Mouse (Mus musculus) liver, embryonic 14.5 days (tissue): ENCODE measurements around the gene Elavl3. TPM values are rescaled to one million over a fixed set of nuclear protein-coding genes. Genes with fewer than 3 reads are reported as not detected.

ENCODE experiments used
- ATAC-seq: fragments of 200-750 bp; cut with Nextera tagmentation; 2 replicates; pipeline ENCODE4 v1.8.0; 2017; ENCODE audit warnings: moderate number of reproducible peaks, mild to moderate bottlenecking, moderate library complexity; ENCODE audit not compliant: insufficient read depth
- DNase-seq, 3 experiments: peaks; one replicate each; pipeline ENCODE4 v3.0.0-alpha.2; 2012 to 2013; ENCODE audit warnings: low read depth in 3 of 3, low spot score in 3 of 3
- H3K27ac ChIP-seq: fragments of 300-500 bp; sonication (generic); 2 replicates; pipeline ENCODE4 v1.5.1; 2014; ENCODE audit warnings: moderate library complexity, mild to moderate bottlenecking, control low read depth, inconsistent platforms
- H3K27me3 ChIP-seq: fragments of 300-500 bp; sonication (generic); 2 replicates; pipeline ENCODE4 v1.6.1; 2014; ENCODE audit warnings: mild to moderate bottlenecking, low read length, moderate library complexity; ENCODE audit not compliant: control insufficient read depth, insufficient read depth
- H3K36me3 ChIP-seq: fragments of 300-500 bp; sonication (generic); replicated peaks from 2 replicates; pipeline ENCODE4 v1.6.1; 2014; ENCODE audit warnings: low read depth; ENCODE audit not compliant: control insufficient read depth, insufficient read depth
- H3K4me1 ChIP-seq, 2 experiments: fragments of 200-500 bp in 1 of 2; fragments of 300-500 bp in 1 of 2; sonication (generic) in 1 of 2; replicated peaks; 2 replicates each; pipeline ENCODE4 v1.6.1; 2012 to 2014; ENCODE audit warnings: antibody characterized with exemption in 1 of 2, inconsistent platforms in 1 of 2, low read length in 1 of 2; ENCODE audit not compliant: control insufficient read depth in 2 of 2, insufficient read depth in 2 of 2
- H3K4me2 ChIP-seq: fragments of 300-500 bp; sonication (generic); 2 replicates; pipeline ENCODE4 v1.6.1; 2014; ENCODE audit warnings: low read depth, mild to moderate bottlenecking, control low read depth, moderate library complexity
- H3K4me3 ChIP-seq, 2 experiments: fragments of 200-500 bp in 1 of 2; fragments of 300-500 bp in 1 of 2; sonication (generic) in 1 of 2; 2 replicates each; pipeline ENCODE4 v1.5.1; 2012 to 2014; ENCODE audit warnings: low read depth in 2 of 2, low read length in 2 of 2, mild to moderate bottlenecking in 2 of 2, control low read depth in 1 of 2, inconsistent platforms in 1 of 2, moderate library complexity in 1 of 2; ENCODE audit not compliant: insufficient read depth in 1 of 2
- H3K9ac ChIP-seq: fragments of 300-500 bp; sonication (generic); replicated peaks from 2 replicates; pipeline ENCODE4 v1.6.1; 2014; ENCODE audit warnings: mild to moderate bottlenecking, control low read depth, moderate library complexity
- H3K9me3 ChIP-seq: fragments of 300-500 bp; sonication (generic); 2 replicates; pipeline ENCODE4 v1.6.1; 2016; ENCODE audit warnings: low read length, mixed read lengths; ENCODE audit not compliant: control insufficient read depth
- CTCF ChIP-seq: IDR thresholded peaks from 2 replicates; pipeline ENCODE4 v1.5.1; 2016; ENCODE audit warnings: antibody characterized with exemption, low read depth, control low read depth
- EP300 ChIP-seq: IDR thresholded peaks from 2 replicates; pipeline ENCODE4 v1.6.1; 2016; ENCODE audit warnings: antibody characterized with exemption, low read depth
- WGBS: fragments of 180-500 bp; shearing (Covaris S2); extraction: QIAGEN DNeasy Blood & Tissue Kit; methylation state at CpG from one replicate; pipeline ENCODE4 v1.1.7; 2014; ENCODE audit not compliant: insufficient replicate concordance; 5-methylcytosine and 5-hydroxymethylcytosine counted together
- polyA plus RNA-seq, 2 experiments: library from polyadenylated mRNA; depleted of rRNA in 1 of 2; stranded (reverse) in 1 of 2; unstranded in 1 of 2; fragments of >200 nt; fragmentation: Nextera tagmentation in 1 of 2; extraction: Ambion mirVana in 1 of 2; gene quantifications; 2 replicates each; pipeline versions ENCODE4 v1.2.1 to v1.2.3; 2012 to 2014

The Elavl3 gene
- polyA plus RNA-seq, 2 experiments, result 0.01 TPM; not detected in 1

GRCm38 (mm10) chr9:21983911-21984310 is 67.9 kb downstream of the Elavl3 start:
- TF ChIP-seq CTCF, result no peak
- 27% methylated on average over 3 of the region's 3 CpGs for WGBS
- DNase-seq (no peak), ATAC-seq (no peak)
- H3K4me3 ChIP-seq, result no peak overlapping the region
- no peak overlapping the region for H3K4me2 ChIP-seq
- H3K27ac ChIP-seq, result no peak overlapping the region
- H3K9ac ChIP-seq, result no peak overlapping the region
- H3K4me1 ChIP-seq, result no peaks in the 10 kb centered on the region
- no peaks in the 10 kb centered on the region for H3K36me3 ChIP-seq
- H3K27me3 ChIP-seq, result peaks cover 36% of the 10 kb centered on the region
- H3K9me3 ChIP-seq, result no peaks in the 10 kb centered on the region

DNA sequence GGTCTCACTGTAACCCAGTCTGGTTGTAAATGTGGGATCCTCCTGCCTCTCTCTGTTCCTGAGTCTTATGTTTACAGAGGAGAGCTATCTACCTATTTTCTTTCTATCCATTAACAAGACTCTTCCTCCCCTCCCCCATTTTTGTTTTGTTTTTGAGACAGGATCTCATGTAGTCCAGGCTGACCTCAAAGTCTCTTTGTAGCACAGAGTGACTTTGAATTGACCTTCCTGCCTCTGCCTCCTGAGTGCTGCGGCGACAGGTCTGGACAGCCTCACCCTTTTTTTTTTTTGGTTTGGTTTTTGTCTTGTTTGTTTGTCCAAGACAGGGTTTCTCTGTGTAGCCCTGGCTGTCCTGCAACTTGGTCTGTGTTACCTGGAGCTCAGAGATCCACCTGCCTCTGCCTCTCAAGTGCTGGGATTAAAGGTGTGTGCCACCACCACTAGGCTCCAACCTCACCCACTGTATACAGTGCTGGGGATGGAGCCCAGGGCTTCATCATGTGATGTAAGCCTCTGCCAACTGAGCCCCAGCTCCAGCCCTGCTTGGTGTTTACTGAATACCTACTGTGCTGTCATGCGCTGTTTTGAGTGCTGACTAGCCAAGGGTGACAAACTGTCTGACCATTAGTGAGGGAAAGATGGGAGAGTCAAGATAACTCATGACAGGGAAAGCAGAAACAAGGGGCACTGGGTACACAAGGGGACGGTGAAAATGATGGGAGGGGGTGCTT is 73.3 kb downstream of the Elavl3 start:
- Histone ChIP-seq H3K4me3 (no peak overlapping the region), H3K9ac (no peak overlapping the region), H3K36me3 (no peaks in the 10 kb centered on the region), H3K27ac (no peak overlapping the region), H3K4me1 (no peaks in the 10 kb centered on the region), H3K4me2 (no peak overlapping the region), H3K27me3 (peaks cover 5% of the 10 kb centered on the region), H3K9me3 (no peaks in the 10 kb centered on the region)
- no peak for TF ChIP-seq CTCF
- no peak for TF ChIP-seq EP300
- 73% methylated on average over 4 of the region's 4 CpGs for WGBS
- ATAC-seq (no peak), DNase-seq (no peak)

DNA sequence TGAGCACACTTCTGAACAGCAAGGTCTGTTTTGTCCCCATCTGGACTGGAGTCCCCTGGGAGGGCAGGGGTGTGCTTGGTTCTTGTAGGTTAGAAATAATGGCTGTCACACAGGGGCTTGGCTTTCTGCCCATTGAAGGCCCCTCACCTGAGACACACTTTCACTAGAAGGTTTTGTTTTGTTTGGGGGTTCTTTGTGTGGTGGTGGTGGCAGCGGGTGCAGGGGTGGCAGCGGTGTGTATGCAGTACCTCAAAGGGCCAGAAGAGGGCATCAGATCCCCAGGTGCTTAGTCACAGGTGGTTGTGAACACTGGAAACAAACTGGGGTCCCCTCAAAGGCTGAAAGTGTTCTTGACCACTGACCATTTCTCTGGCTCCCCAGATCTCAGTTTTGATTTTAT is 73.9 kb downstream of the Elavl3 start:
- Histone ChIP-seq H3K4me2 (no peak overlapping the region), H3K27ac (no peak overlapping the region), H3K27me3 (peaks cover 5% of the 10 kb centered on the region), H3K36me3 (no peaks in the 10 kb centered on the region), H3K4me3 (no peak overlapping the region), H3K9ac (no peak overlapping the region), H3K9me3 (no peaks in the 10 kb centered on the region), H3K4me1 (no peaks in the 10 kb centered on the region)
- TF ChIP-seq CTCF (peak; percentile 92), EP300 (no peak)
- DNase-seq, result no peak
- 19% methylated on average over 2 of the region's 2 CpGs for WGBS
- ATAC-seq, result no peak

DNA sequence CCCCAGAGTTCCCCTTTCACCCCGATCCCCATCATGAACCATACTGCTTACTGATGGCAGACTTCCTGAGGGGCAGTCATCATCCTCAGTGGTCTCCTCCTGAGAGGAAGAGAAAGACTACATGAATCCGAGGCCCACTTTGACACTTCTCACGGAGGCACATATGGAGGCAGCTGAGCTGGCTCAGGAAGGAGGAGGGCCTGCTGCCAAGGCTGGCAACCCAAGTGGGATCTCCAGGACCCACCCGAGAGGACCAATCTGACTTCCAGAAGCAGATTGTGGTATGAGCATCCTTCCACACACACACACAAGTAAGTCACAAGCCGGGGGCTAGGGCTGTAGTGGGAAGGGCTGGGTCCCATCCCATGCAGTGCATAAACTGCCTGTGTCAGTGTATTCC is 74.5 kb downstream of the Elavl3 start:
- no peak for DNase-seq
- no peak overlapping the region for H3K27ac ChIP-seq
- TF ChIP-seq CTCF (no peak), EP300 (no peak)
- H3K4me1 ChIP-seq, result no peaks in the 10 kb centered on the region
- no peak overlapping the region for H3K9ac ChIP-seq
- no peaks in the 10 kb centered on the region for H3K9me3 ChIP-seq
- H3K4me3 ChIP-seq, result no peak overlapping the region
- H3K4me2 ChIP-seq, result no peak overlapping the region
- H3K27me3 ChIP-seq, result peaks cover 5% of the 10 kb centered on the region
- 75% methylated on average over 5 of the region's 5 CpGs for WGBS
- no peaks in the 10 kb centered on the region for H3K36me3 ChIP-seq
- ATAC-seq, result no peak

- WGBS, result 82% methylated on average over 10 of the region's 10 CpGs
- Histone ChIP-seq H3K9ac (no peak overlapping the region), H3K9me3 (no peaks in the 10 kb centered on the region)
Measured at GRCm38 (mm10) chr9:21976626-21977175, 75.1 kb downstream of the Elavl3 start.

More at GRCm38 (mm10) chr9:21976626-21977175, 75.1 kb downstream of the Elavl3 start:
- H3K4me3 ChIP-seq, result no peak overlapping the region
- H3K4me1 ChIP-seq, result no peaks in the 10 kb centered on the region
- ATAC-seq (no peak), DNase-seq (no peak)
- H3K27me3 ChIP-seq, result peaks cover 5% of the 10 kb centered on the region
- no peak for TF ChIP-seq EP300
- TF ChIP-seq CTCF, result no peak
- H3K27ac ChIP-seq, result no peak overlapping the region
- no peaks in the 10 kb centered on the region for H3K36me3 ChIP-seq
- no peak overlapping the region for H3K4me2 ChIP-seq
